Mouse (Mus musculus) embryo, embryonic 11.5 days (tissue): Measurements from ENCODE around the gene Tspan13.

Source experiments
- DNase-seq: peaks from one replicate; pipeline ENCODE4 v3.0.0-alpha.2; 2012; ENCODE audit warnings: low read depth, low spot score

The Tspan13 gene

DNA sequence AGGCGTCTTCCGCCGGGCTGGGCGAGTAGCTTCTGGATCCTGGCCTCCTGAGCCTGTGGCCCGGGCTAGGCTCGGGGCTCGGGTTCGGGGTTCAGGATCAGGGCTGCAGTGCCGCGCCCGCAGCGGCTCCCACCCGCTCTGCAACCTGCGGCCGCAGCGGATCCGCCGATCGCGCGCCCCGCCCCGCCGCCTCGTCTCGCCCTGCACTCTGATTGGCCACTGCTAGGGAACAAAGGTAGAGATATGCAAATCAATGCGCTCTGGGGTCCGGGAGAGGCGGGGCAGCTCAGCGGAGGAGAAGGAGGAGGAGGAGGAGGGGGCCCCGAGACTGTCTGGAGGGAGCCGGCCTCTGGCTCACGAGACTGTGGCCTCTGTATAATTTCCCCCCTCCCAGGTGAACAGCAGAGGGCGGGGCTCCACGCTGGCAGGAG is at the start of gene Tspan13:
Tspan13 (minus strand) TSS at position 153 of the 431 bp plus-strand sequence.
- peak; percentile 80 for DNase-seq

DNA sequence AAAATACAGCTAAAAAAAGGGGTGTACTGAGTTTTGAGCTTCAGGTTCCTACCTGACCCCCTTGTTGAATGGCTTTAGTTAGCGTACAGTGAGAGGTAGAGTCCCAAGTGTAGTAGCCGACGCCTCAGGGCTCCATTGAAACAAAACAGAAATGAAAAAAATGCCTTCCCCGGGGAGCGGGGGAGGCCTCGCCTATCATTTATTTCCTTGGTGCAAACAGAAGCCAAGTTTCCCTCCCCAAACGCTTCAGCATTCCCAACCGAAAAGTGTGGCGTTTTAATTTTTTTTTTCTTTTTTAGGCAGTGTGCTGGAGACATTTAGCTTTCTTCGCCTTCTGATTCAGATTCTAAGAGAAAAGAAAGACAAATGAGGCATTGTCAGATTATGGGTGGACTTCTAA is 49.7 kb upstream of the Tspan13 start:
- no peak for DNase-seq

DNA sequence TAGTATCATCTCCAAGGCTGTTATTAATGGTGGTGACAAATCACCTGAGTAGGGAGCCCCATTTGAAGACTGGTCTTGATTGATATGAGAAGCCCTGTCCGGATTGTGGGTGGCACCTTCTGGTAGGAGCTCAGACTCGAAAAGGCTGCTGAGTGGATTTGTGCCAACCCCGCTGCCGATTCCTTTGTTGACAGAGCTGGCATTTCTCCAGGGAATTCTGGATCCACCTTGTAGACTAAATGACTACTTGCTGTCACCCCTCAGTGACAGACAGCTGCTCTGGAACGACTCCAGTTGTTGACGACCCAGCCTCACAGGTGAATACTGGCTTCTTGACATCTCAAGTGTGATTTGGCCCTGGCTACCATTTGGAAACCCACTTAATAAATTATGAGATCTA is 46.9 kb upstream of the Tspan13 start:
- no peak for DNase-seq

DNA sequence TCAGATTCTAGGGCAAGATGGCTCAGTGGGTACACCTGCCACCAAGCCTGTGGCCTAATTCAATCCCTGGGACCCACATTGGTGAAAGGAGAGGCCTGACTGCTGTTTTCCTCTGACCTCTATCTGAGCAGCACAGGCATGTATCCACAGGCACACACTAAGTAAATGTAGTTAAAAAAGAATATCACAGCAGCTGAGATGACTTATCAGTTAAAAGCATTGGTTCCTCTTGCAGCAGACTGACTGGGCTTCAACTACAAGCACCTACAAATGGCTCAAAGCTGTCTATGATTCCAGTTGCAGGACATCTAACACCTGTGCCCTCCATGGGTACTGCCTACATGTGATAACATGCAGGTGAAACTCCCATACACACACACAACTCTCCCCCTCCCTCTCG is 46.5 kb upstream of the Tspan13 start:
- DNase-seq = no peak

DNA sequence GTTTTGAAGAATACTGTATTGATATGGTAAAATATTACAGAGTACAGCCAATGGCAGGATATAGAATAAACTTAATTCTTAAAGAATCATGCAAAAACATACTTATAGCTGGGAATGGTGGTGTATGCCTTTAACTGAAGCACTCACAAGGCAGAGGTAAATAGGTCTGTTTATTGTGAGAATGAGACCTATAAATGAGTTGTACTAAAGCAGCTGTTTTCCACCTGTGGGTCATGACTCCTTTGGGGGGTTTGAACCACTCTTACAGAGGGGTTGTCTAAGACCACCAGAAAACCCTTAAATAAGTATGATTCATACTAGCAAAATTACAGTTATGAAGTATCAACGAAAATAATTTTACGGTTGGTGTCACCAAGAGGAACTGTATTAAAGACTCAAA is 43.1 kb upstream of the Tspan13 start:
- DNase-seq = no peak

DNA sequence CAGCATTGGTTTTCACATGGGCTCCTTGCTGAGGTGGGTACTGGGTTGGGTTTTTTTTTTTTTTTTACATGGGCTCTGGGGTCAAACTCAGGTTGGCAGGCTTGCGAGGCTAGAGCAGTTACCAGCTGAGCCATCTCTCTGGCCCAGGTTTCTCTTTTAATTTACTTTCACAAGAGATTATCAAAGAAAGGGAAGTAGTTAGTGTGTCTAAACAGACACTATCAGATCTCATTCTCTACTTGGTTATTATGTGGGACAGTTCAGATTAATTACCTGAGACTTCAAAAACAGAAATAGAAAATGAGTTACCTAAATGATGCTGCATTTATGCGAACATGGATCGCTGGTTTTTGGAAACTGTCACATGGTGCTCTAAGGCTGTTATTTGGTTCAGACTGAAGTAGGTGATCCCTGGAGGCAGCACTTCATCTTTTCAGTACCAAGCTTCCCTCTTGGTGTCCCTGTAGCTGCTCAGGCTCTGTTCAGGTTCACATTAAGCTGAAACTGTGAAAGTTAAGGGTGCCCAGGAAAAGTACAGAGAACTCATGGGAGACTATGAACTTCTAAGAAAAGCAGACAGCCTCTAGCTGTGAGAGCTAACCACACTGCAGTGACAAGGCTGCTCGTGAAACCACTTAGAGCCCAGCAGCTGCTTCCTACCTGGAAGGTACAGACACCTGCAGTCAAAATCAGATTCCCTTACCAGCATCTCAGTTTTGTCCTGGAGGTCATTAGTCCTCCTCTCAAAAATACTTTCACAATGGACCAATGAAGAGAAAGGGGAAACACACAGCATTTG is 36.0 kb upstream of the Tspan13 start:
- DNase-seq = no peak

DNA sequence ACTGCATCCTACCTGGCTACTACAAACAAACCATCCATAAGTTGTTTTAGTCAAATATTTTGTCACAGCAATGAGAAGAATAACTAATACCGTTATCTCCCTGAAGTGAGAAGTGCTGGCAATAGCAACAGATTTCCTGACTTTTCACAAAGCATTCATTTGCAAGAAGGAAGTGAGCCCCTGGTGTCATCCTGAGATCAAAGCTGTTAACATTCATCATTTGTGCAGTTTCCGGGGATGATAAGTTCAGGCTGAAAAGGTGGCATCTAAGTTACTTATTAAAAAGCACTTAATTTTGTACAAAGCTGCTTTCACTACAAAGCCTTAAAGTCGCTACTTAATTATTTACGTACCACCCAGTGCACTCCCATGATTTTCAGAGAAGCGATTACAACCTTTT is 30.6 kb upstream of the Tspan13 start:
- no peak for DNase-seq

DNA sequence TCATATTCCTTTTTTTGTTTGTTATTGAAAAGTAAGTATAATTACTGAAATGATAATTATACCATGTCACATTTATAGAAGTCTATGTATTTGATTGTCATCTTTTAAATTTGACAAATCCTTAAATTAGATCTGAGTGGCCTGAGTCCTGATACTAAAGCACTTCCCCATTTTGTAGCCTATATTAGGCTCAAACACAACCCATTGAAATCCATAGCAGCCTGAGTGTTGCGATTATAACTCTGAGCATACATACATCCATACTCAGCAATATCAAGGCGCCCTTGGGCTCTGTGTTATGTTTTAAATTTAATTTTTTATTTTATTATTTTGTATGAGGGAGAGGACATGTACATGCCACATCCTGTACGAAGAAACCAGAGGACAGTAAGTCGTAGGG is 27.9 kb upstream of the Tspan13 start:
- DNase-seq = no peak

DNA sequence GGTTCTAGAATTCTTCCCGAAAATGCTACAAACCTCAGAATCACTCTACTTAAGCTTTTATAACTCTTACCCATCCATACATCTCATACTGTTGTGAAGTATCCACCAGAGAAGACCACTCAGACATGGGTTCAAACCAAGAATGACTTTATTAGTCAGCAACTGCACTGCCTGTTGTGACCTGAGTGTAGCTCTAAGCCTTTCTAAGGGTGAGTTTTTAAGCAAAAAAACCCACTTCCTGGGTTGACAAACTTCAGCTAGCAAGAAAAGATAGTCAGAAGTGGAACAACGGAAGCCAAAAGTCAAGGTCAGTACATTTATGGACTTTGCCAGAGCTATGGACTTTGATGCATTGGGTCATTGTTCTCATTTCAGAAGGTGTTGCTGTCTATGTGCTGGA is 25.2 kb upstream of the Tspan13 start:
- DNase-seq = no peak

DNA sequence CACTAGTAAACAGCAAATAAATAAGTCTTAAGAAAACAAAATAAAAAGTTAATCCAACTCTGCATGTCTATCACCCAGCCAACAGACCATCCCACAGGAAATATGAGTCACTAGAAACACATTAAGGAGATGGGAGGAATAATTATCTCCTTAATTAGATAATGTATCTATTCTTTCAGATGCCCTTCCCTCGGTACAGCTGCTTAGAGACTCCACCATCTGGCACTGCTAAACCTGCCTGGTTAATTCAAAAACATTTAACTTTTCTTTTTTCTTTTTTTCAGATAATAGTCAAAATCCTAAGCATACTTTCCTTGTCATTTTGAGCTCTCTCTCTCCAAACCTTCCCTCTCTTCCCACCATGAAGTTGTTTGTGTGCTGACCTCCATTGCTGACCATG is 23.6 kb upstream of the Tspan13 start:
- DNase-seq = no peak

DNA sequence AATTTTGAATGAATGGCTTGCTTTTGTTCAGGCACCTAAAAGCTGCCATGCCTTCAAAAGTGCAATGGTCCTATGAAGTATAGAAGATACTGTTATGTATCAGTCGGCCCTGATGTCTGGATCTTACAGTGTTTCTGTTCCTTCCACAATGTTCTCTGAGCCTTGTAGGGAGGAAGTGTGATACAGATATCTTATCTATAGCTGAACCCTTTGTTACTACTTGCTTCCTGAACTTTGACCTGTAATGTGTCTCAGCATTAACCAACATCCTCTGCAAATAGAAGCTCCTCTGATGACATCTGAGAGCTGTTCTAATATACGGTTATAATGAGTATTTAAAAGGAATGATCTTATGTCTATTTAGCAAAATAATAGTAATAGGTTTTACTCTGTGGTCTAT is 15.4 kb upstream of the Tspan13 start:
- DNase-seq = no peak

DNA sequence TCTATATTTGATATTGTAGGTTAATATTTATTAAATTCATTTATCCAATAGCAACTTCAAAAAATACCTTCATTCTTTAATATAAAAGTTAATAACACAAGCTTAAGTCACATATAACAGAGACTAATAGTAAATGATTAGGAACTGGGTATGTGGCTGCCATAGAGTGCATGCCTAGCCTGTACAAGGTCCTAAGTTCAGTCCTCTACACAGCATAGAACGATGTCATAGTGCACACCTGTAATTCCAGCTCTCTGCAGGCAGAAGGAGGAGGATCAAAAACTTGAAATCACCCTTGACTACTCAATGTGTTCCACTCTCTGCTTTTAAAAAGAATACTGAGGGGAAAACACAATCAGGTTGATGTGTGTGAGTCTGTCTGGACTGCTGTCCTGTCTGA is 8.0 kb upstream of the Tspan13 start:
- DNase-seq = no peak

DNA sequence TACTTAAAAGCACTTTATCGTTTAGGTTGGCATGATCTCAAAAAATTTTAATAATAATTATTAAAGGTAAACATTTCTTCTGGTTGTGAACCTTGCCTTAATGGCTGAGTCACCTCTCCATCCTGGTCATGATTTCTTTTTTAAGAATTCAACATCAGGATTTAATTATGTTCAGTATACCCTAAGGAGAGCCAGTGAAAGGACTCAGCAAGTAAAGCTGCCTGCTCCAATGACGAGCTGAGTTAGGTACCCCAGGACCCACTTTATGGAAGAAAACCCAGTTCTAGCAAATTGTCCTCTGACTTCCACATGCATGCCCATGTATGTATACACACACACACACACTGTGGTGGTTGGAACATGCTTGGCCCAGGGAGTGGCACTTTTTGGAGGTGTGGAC is 5.3 kb upstream of the Tspan13 start:
- DNase-seq = no peak

DNA sequence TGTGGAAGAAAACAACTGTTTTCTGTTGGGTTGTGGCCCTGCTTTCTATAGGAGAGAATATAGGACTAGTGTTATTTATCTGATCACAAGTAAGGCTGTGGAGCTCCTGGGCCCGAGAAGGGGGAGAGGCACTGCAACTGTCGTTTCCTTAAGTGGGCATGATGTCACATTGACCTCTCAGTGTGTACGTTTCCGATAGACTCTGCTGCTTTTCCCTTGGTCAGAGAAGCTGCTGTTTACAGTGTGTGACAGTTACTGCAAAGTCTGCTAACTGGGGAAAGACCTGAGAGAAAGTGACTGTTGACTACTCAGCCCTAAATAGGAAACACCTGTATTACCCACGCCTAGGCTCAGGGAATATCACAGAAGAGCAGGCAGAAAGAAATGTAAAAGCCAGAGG is 3.9 kb upstream of the Tspan13 start:
- no peak for DNase-seq

DNA sequence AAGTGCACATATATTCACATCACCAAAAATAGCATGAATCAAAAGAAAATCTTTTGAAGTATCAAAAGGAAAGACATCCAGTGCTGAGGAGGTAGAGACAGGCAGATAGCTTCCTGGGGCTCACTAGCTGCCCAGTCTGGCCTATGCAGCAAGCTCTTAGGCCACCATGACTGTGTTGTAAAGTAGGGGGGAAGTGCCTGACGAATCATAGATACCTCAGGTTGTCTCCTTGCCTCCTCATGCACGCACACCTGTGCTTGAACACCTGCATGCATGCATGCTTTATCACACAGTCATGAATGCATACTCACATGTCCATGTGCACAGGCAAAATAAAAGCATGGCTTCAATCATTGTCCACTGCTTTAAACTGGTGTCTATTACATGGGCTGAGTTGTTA is 2.4 kb upstream of the Tspan13 start:
- DNase-seq = no peak

DNA sequence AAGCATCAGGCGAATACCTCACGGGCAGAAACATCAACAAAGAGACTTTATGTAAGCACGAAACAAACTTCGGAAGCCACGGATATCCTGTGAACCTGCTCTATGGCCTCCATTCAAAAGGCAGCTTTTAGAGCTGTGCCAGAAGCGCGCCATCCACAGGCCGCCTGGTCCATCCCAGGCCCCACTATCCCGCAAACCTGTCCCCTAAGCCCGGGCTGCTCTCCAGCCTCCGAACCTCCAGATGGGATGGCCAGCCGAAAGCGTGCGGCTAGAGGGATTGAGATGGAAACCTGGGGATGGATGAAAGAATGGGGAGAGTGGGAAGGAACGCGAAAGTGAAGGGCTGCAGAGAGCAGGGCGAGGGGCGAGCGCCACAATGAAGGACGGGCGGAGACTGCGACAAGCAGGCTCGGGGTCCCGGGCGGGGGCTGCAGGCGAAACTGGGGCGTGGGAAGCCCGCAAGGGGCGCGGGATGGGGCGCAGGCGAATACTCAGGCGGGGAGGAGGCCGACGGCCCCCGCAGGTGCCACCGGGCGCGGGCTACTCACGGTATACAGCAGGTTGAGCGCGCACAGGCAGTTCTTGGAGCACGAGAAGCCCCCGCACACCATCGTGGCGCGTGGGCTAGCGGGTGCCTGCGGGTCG is 475 bp downstream of the Tspan13 start:
- DNase-seq = peak; percentile 30

DNA sequence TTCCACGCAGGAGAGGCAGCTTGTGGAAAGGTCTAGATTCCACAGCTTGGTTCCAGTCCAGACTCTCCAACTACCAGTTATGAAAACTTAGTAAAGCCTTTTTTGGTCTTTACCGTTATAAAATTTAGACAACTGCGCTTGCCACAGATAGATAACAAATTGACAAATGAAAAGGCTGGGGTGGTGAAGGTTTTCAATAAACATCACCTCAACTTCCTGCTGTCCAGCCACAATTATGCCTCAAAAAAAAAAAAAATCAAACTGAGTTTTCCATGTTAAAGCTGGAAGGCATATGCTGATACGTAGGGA is 1.1 kb downstream of the Tspan13 start:
- DNase-seq = no peak

DNA sequence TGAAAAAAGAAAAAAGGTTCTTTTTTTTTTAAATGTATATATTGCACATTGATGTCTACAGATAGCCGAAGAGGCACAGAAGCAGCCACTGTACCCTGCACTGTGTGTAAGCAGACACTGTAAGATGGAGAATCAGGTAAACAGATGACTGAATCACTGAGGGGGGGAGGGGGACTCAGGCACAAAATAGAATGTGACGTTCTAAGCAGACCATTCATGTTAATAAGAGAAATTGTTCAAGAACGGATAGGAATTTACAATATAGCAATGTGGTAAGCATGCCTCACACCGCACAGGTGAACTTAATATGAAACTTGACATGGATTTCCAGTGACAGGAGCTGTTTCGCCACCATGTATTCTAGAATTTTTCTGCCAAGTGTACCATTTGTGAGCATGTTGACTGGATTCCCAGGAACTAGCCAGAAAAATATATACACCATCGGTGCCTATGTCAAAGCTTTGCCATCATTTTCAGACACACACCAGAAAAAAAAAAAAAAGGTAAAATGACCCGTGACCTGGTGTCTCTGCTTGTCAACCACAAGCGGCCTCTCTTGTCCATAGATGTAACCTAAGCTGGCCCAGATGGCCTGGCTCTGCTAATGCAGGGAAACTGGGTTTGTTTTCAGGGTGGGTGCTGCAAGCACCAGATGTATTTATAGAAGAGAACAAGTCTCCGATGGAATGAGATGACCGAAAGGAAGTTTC is 1.6 kb downstream of the Tspan13 start:
- no peak for DNase-seq

DNA sequence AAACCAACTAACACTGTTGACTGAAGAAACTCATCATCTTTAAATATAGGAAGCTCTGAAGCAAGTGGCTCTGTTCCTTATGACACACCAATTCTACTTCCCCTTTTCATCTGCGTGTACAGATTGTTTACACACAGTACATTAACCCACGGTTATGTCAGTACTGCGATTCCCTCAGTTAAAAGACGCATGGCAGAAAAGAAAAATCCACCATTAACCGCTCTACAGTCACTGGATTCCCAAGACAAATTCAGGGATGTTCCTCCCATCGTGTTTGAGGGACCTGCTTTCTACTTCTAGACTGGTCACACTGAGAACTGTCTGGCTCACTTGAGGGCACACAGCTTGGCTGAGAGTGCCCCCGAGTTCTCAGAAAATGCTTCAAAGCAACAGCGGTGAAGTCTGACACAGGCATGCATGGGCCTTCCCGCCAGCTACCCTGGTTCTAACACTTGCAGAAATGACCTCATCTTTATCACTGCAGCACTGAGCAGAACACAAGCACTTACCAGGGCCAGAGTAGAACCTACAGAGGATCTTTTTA is 2.7 kb downstream of the Tspan13 start:
- DNase-seq = no peak

DNA sequence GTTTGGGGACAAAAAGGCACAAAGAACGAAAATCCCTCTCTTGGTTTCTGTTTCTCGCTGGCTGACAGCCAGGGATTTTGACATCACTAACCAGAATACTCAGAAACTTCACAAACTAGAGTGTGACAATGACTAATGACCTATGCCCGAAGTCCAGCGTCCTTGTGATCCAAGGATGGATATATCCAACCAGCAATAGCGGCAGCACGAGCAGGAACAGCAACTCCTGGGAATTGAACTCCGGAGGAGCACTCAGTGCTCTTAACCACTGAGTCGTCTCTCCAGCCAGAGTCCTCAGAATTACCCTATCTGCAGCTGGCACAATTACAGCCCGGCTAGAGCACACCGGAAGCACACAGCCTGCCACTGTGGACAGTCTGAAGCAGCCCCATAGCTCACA is 5.5 kb downstream of the Tspan13 start:
- no peak for DNase-seq

DNA sequence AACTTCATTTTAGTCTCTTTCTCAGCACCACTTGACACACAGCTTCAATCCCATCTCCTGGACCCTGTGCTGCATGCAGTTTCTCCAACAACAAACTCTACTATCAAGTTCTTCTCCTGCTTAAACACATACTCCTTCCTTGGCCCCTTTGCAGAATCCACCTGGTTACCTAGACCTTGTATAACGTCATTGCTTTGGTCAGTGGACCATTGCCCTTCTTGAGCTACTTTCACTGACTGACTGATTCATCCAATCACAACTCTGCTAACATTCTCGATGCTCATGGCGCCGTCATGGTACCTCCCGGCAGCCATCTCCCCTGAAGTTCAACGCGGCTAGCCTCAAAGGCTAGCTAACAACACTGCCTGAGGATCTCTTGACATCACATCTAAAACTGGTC is 6.2 kb downstream of the Tspan13 start:
- no peak for DNase-seq

DNA sequence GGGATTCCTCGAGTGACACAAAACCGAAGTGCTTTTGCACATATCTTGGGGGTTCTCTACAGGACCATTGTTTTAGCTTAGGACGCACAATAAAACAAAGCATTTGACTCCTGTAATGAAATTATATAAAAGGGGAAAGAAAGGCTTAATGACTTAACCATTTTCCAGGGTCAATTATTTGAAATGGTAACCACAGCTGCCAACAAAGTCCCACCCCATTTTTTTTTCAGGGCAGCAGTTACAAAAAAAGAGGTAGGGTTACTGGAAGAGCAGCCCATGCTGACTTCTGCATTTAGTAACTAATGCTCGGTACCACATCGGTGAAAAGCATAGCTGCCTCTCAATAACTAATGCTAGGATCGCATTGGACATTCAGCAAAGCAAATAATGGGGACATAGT is 6.8 kb downstream of the Tspan13 start:
- DNase-seq = no peak

DNA sequence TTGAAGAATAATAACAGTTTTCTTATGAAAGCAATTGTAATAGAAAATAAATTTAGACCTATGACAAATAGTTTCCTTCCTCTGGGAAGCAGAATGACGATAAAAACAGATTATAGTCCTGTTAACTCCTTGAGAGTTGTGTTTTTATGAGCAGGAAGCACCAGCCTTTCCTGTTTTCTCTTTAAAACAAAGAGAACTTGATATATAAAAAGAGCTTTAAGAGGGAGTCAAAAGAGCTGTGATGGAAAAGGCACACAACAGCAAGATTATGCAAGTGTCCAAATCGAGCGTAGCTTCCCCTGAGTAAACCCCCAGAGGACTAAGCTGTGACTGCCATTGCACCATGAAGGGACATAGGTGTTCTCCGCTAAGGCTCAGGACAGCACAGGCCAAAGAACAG is 9.9 kb downstream of the Tspan13 start:
- DNase-seq = no peak
